ENCODE assay signal across 8 mouse cellular contexts in genomic region chr3:88157771-88158597, GRCm38 (mm10). TPM values are rescaled to one million over a fixed set of nuclear protein-coding genes. Genes with fewer than 3 reads are reported as not detected.
DNase-seq lines count a peak whose midpoint lies in the region; ATAC-seq lines count a peak whose summit lies in the region.

No protein-coding gene starts in this region.

- peak; percentile 63 for DNase-seq in cerebellum, adult 9-11 months
- no peak for DNase-seq in cerebellum, adult 8-10 months
- DNase-seq in ES-CJ7 (ENCODE audit: low read depth, low spot score): peak; percentile 95
- DNase-seq in induced T-regulatory cell, adult 2 months (ENCODE audit: low read depth): peak; percentile 66
- DNase-seq in lung, postnatal 14 days: peak; percentile 64
- peak; percentile 52 to 80 for DNase-seq in spleen, postnatal 4 days (ENCODE audit: low spot score in 2 of 2)
- DNase-seq in layer of hippocampus, adult 11-12 months (ENCODE audit: low spot score): no peak

- ATAC-seq in erythroblast, adult 5-6 weeks (replicated peaks; ENCODE audit: low FRiP score, poor library complexity, severe bottlenecking): 0 out of 2 replicates have a peak, but pooled peaks have one; percentile 40

RNA-seq across cellular contexts. Expression of gene Mef2d, which starts 15.8 kb away (rescaled TPM):
- total RNA-seq in erythroblast, adult 5-6 weeks (2015; ENCODE audit: low replicate concordance): 38.2 and 38.7 TPM in 2 replicates
- 11.3 and 19.8 TPM in 2 replicates for total RNA-seq in erythroblast, adult 5-6 weeks (2017; ENCODE audit: low replicate concordance)

Comparison
In these comparisons a context has a peak if more than half of its experiments do, and no peak if none do; other contexts are left out.
1. DNase-seq: peak in cerebellum, adult 9-11 months (single experiment), ES-CJ7 (single experiment), induced T-regulatory cell, adult 2 months (single experiment), lung, postnatal 14 days (single experiment) and spleen, postnatal 4 days (2 of 2); none in cerebellum, adult 8-10 months (single experiment) and layer of hippocampus, adult 11-12 months (single experiment).